Mouse (Mus musculus): ENCODE measurements around the gene Rplp2.

Rplp2 gene

GRCm38 (mm10) chr7:141478270-141478748 lies 31.1 kb downstream of the Rplp2 start:
- no peak for DNase-seq (ENCODE audit: extremely low read depth, insufficient read length, low spot score)

- DNase-seq (ENCODE audit: extremely low read depth, insufficient read length, low spot score) = no peak
These were observed 33.8 kb downstream of the Rplp2 start for GRCm38 (mm10) chr7:141480842-141481497.

GRCm38 (mm10) chr7:141481498-141482401 lies 34.6 kb downstream of the Rplp2 start:
- no peak for DNase-seq (ENCODE audit: extremely low read depth, insufficient read length, low spot score)

GRCm38 (mm10) chr7:141482531-141483024 lies 35.4 kb downstream of the Rplp2 start:
- DNase-seq (ENCODE audit: extremely low read depth, insufficient read length, low spot score) = no peak

GRCm38 (mm10) chr7:141483114-141483653 lies 36.0 kb downstream of the Rplp2 start:
- DNase-seq (ENCODE audit: extremely low read depth, insufficient read length, low spot score) = no peak

GRCm38 (mm10) chr7:141484186-141485120 lies 37.3 kb downstream of the Rplp2 start:
- DNase-seq (ENCODE audit: extremely low read depth, insufficient read length, low spot score) = no peak

GRCm38 (mm10) chr7:141485186-141485585 lies 38.0 kb downstream of the Rplp2 start:
- no peak for DNase-seq (ENCODE audit: extremely low read depth, insufficient read length, low spot score)

- DNase-seq (ENCODE audit: extremely low read depth, insufficient read length, low spot score) = no peak
These were observed 38.4 kb downstream of the Rplp2 start for GRCm38 (mm10) chr7:141485606-141486005.

- DNase-seq (ENCODE audit: extremely low read depth, insufficient read length, low spot score) = no peak
These were observed 39.1 kb downstream of the Rplp2 start for GRCm38 (mm10) chr7:141486239-141486638.

- DNase-seq (ENCODE audit: extremely low read depth, insufficient read length, low spot score) = no peak
These were observed 40.0 kb downstream of the Rplp2 start for GRCm38 (mm10) chr7:141487141-141487540.

- DNase-seq (ENCODE audit: extremely low read depth, insufficient read length, low spot score) = no peak
These were observed 44.0 kb downstream of the Rplp2 start for GRCm38 (mm10) chr7:141491151-141491550.

- DNase-seq (ENCODE audit: extremely low read depth, insufficient read length, low spot score) = no peak
These were observed 45.6 kb downstream of the Rplp2 start for GRCm38 (mm10) chr7:141492738-141493137.

GRCm38 (mm10) chr7:141493729-141494128 lies 46.6 kb downstream of the Rplp2 start:
- DNase-seq (ENCODE audit: extremely low read depth, insufficient read length, low spot score) = no peak

- DNase-seq (ENCODE audit: extremely low read depth, insufficient read length, low spot score) = no peak
These were observed 48.2 kb downstream of the Rplp2 start for GRCm38 (mm10) chr7:141495379-141495778.

- DNase-seq (ENCODE audit: extremely low read depth, insufficient read length, low spot score) = no peak
These were observed 48.8 kb downstream of the Rplp2 start for GRCm38 (mm10) chr7:141495940-141496339.

GRCm38 (mm10) chr7:141497600-141497999 lies 50.4 kb downstream of the Rplp2 start:
- no peak for DNase-seq (ENCODE audit: extremely low read depth, insufficient read length, low spot score)

Data from 3134 (cell line).